Mouse (Mus musculus) testis, adult 2 months (tissue): ENCODE data around the gene 2810408A11Rik. TPM values are rescaled to one million over a fixed set of nuclear protein-coding genes. Genes with fewer than 3 reads are reported as not detected.
"Not testable (repeated sequence)": the region's sequence is repeated elsewhere in the genome, so short reads cannot be mapped to it uniquely, and the experiment has no call there.

Source experiments
- H3K27ac ChIP-seq: fragments of 200-500 bp; 2 replicates; pipeline ENCODE4 v1.5.1; 2012; ENCODE audit warnings: low read depth, low read length; ENCODE audit not compliant: control insufficient read depth, insufficient read depth
- H3K27me3 ChIP-seq: fragments of 200-500 bp; 2 replicates; pipeline ENCODE4 v1.6.1; 2012; ENCODE audit warnings: mild to moderate bottlenecking, low read length, moderate library complexity; ENCODE audit not compliant: control insufficient read depth, insufficient read depth
- H3K36me3 ChIP-seq: fragments of 200-500 bp; 2 replicates; pipeline ENCODE4 v1.6.1; 2012; ENCODE audit warnings: mild to moderate bottlenecking, low read length; ENCODE audit not compliant: control insufficient read depth, insufficient read depth
- H3K4me1 ChIP-seq: fragments of 200-500 bp; 2 replicates; pipeline ENCODE4 v1.6.1; 2012; ENCODE audit warnings: low read length; ENCODE audit not compliant: control insufficient read depth, insufficient read depth
- H3K4me3 ChIP-seq: fragments of 200-500 bp; 2 replicates; pipeline ENCODE4 v1.5.1; 2012; ENCODE audit warnings: low read depth, mild to moderate bottlenecking, low read length, moderate library complexity, mixed read lengths; ENCODE audit not compliant: control insufficient read depth
- CTCF ChIP-seq: fragments of 200-500 bp; IDR thresholded peaks from 2 replicates; pipeline ENCODE4 v1.5.1; 2012; ENCODE audit warnings: low read depth, mild to moderate bottlenecking, inconsistent platforms, low read length, moderate library complexity; ENCODE audit not compliant: control insufficient read depth, insufficient read depth, insufficient replicate concordance
- POLR2A ChIP-seq: fragments of 200-500 bp; IDR thresholded peaks from 2 replicates; pipeline ENCODE4 v1.6.1; 2012; ENCODE audit warnings: low read depth, mild to moderate bottlenecking, inconsistent platforms, low read length, moderate library complexity; ENCODE audit not compliant: control insufficient read depth
- polyA plus RNA-seq: library from polyadenylated mRNA; depleted of rRNA; stranded (reverse); fragments of >200 nt; gene quantifications from 2 replicates; pipeline ENCODE4 v1.2.3, GENCODE M21; 2012

The 2810408A11Rik gene
- polyA plus RNA-seq, 1 experiment, result 125 TPM

GRCm38 (mm10) chr11:69865561-69865960 is 35.2 kb downstream of the 2810408A11Rik start:
- H3K4me3 ChIP-seq, result no peak overlapping the region
- H3K27me3 ChIP-seq, result no peaks in the 10 kb centered on the region
- no peaks in the 10 kb centered on the region for H3K4me1 ChIP-seq
- H3K27ac ChIP-seq, result no peak overlapping the region
- H3K36me3 ChIP-seq, result no peaks in the 10 kb centered on the region
- TF ChIP-seq POLR2A (no peak), CTCF (no peak)

- TF ChIP-seq POLR2A (no peak), CTCF (no peak)
- Histone ChIP-seq H3K4me3 (no peak overlapping the region), H3K4me1 (no peaks in the 10 kb centered on the region), H3K36me3 (no peaks in the 10 kb centered on the region), H3K27me3 (no peaks in the 10 kb centered on the region), H3K27ac (no peak overlapping the region)
Observed at GRCm38 (mm10) chr11:69864138-69864860, 36.5 kb downstream of the 2810408A11Rik start.

- not testable (repeated sequence) for H3K4me3 ChIP-seq, H3K4me1 ChIP-seq, H3K27me3 ChIP-seq, H3K36me3 ChIP-seq, H3K27ac ChIP-seq
Observed at GRCm38 (mm10) chr11:69863729-69864128, 37.1 kb downstream of the 2810408A11Rik start.

GRCm38 (mm10) chr11:69858113-69858998 is 42.4 kb downstream of the 2810408A11Rik start, which contains the start of gene Tnk1:
TSS of gene Tnk1 (minus strand) at chr11:69858730.
- Histone ChIP-seq H3K4me1 (peaks cover 12% of the 10 kb centered on the region), H3K4me3 (no peak within 1 kb of the TSS), H3K27me3 (no peaks in the 10 kb centered on the region), H3K27ac (no peak within 1 kb of the TSS), H3K36me3 (no peaks in the 10 kb centered on the region)
- TF ChIP-seq POLR2A (no peak), CTCF (no peak)

- TF ChIP-seq POLR2A (no peak), CTCF (no peak)
- no peaks in the 10 kb centered on the region for H3K27me3 ChIP-seq
- peaks cover 12% of the 10 kb centered on the region for H3K4me1 ChIP-seq
- H3K4me3 ChIP-seq, result peak overlapping the region; percentile 30
- H3K36me3 ChIP-seq, result no peaks in the 10 kb centered on the region
- H3K27ac ChIP-seq, result no peak overlapping the region
Observed at GRCm38 (mm10) chr11:69855347-69855746, 45.4 kb downstream of the 2810408A11Rik start.

GRCm38 (mm10) chr11:69854680-69855079 is 46.1 kb downstream of the 2810408A11Rik start:
- no peaks in the 10 kb centered on the region for H3K27me3 ChIP-seq
- no peak overlapping the region for H3K4me3 ChIP-seq
- TF ChIP-seq POLR2A, result no peak
- no peak for TF ChIP-seq CTCF
- no peak overlapping the region for H3K27ac ChIP-seq
- peaks cover 12% of the 10 kb centered on the region for H3K4me1 ChIP-seq
- no peaks in the 10 kb centered on the region for H3K36me3 ChIP-seq

GRCm38 (mm10) chr11:69853994-69854393 is 46.8 kb downstream of the 2810408A11Rik start:
- TF ChIP-seq CTCF, result no peak
- no peak for TF ChIP-seq POLR2A
- Histone ChIP-seq H3K27me3 (no peaks in the 10 kb centered on the region), H3K4me1 (peaks cover 12% of the 10 kb centered on the region), H3K36me3 (no peaks in the 10 kb centered on the region), H3K4me3 (no peak overlapping the region), H3K27ac (no peak overlapping the region)
